Mouse (Mus musculus) lung, embryonic 14.5 days (tissue): Measurements from ENCODE around the gene Rbms1. TPM values are rescaled to one million over a fixed set of nuclear protein-coding genes. Genes with fewer than 3 reads are reported as not detected.
"Not testable (repeated sequence)": the region's sequence is repeated elsewhere in the genome, so short reads cannot be mapped to it uniquely, and the experiment has no call there.

Source experiments
- ATAC-seq: fragments of 200-750 bp; cut with Nextera tagmentation; 2 replicates; pipeline ENCODE4 v1.8.0; 2017; ENCODE audit warnings: mild to moderate bottlenecking, moderate TSS enrichment, moderate library complexity; ENCODE audit not compliant: insufficient read depth
- DNase-seq: peaks from one replicate; pipeline ENCODE4 v3.0.0-alpha.2; 2015
- H3K27ac ChIP-seq: fragments of 300-500 bp; sonication (generic); 2 replicates; pipeline ENCODE4 v1.5.1; 2014; ENCODE audit warnings: low read depth, mild to moderate bottlenecking, moderate library complexity
- H3K27me3 ChIP-seq: fragments of 300-500 bp; sonication (generic); 2 replicates; pipeline ENCODE4 v1.6.1; 2014; ENCODE audit warnings: low read length, control low read depth; ENCODE audit not compliant: insufficient read depth
- H3K36me3 ChIP-seq: fragments of 300-500 bp; sonication (generic); 2 replicates; pipeline ENCODE4 v1.6.1; 2014; ENCODE audit warnings: control low read depth; ENCODE audit not compliant: insufficient read depth
- H3K4me1 ChIP-seq: fragments of 300-500 bp; sonication (generic); 2 replicates; pipeline ENCODE4 v1.6.1; 2014; ENCODE audit warnings: antibody characterized with exemption, control low read depth; ENCODE audit not compliant: insufficient read depth
- H3K4me2 ChIP-seq: fragments of 300-500 bp; sonication (generic); 2 replicates; pipeline ENCODE4 v1.6.1; 2014; ENCODE audit warnings: mild to moderate bottlenecking
- H3K4me3 ChIP-seq: fragments of 300-500 bp; sonication (generic); 2 replicates; pipeline ENCODE4 v1.5.1; 2014; ENCODE audit warnings: low read depth, low read length
- H3K9ac ChIP-seq: fragments of 300-500 bp; sonication (generic); 2 replicates; pipeline ENCODE4 v1.6.1; 2014
- H3K9me3 ChIP-seq: fragments of 300-500 bp; sonication (generic); 2 replicates; pipeline ENCODE4 v1.6.1; 2016; ENCODE audit warnings: low read depth, low read length, control low read depth
- CTCF ChIP-seq: IDR thresholded peaks from 2 replicates; pipeline ENCODE4 v1.5.1; 2016; ENCODE audit warnings: antibody characterized with exemption, low read depth
- WGBS: fragments of 180-500 bp; shearing (Covaris S2); extraction: QIAGEN DNeasy Blood & Tissue Kit; methylation state at CpG from one replicate; pipeline ENCODE4 v1.1.7; 2014; 5-methylcytosine and 5-hydroxymethylcytosine counted together
- polyA plus RNA-seq: library from polyadenylated mRNA; unstranded; fragments of >200 nt; fragmentation: Nextera tagmentation; extraction: Ambion mirVana; gene quantifications from 2 replicates; pipeline ENCODE4 v1.2.1, GENCODE M21; 2014

Gene Rbms1
- polyA plus RNA-seq, 1 experiment from 2014 or later, result 136 TPM

- ATAC-seq (peak; percentile 25; the same call in 1 of the 2 replicates), DNase-seq (peak; percentile 47)
- no peak overlapping the region for H3K9ac ChIP-seq
- no peak for TF ChIP-seq CTCF
- peak overlapping the region; percentile 46; the same call in 1 of the 2 replicates for H3K27ac ChIP-seq
- peaks cover 25% of the 10 kb centered on the region; the same call in 1 of the 2 replicates for H3K36me3 ChIP-seq
- no peak overlapping the region for H3K4me3 ChIP-seq
- no peaks in the 10 kb centered on the region for H3K27me3 ChIP-seq
- H3K4me2 ChIP-seq, result no peak overlapping the region
- no peaks in the 10 kb centered on the region for H3K9me3 ChIP-seq
- peaks cover 24% of the 10 kb centered on the region for H3K4me1 ChIP-seq
- WGBS, result 65% methylated on average over 5 of the region's 5 CpGs
These were observed 124.1 kb downstream of the Rbms1 start for GRCm38 (mm10) chr2:60838856-60839255.

GRCm38 (mm10) chr2:60837616-60838015 is 125.4 kb downstream of the Rbms1 start:
- no peak overlapping the region for H3K9ac ChIP-seq
- H3K27ac ChIP-seq, result peak overlapping the region; percentile 30; the same call in 1 of the 2 replicates

GRCm38 (mm10) chr2:60836237-60836636 is 126.8 kb downstream of the Rbms1 start:
- WGBS, result 92% methylated on average over 7 of the region's 7 CpGs

More at GRCm38 (mm10) chr2:60837616-60838015, 125.4 kb downstream of the Rbms1 start:
- H3K9me3 ChIP-seq, result no peaks in the 10 kb centered on the region
- no peak overlapping the region for H3K4me3 ChIP-seq
- ATAC-seq, result 0 out of 2 replicates have a peak, but pooled peaks have one; percentile 41
- peak; percentile 76 for DNase-seq
- WGBS, result 50% methylated on average over 5 of the region's 5 CpGs
- H3K4me1 ChIP-seq, result peaks cover 19% of the 10 kb centered on the region
- no peaks in the 10 kb centered on the region for H3K27me3 ChIP-seq
- peaks cover 28% of the 10 kb centered on the region; the same call in 1 of the 2 replicates for H3K36me3 ChIP-seq
- TF ChIP-seq CTCF, result no peak
- H3K4me2 ChIP-seq, result no peak overlapping the region

GRCm38 (mm10) chr2:60834293-60834692 is 128.7 kb downstream of the Rbms1 start:
- DNase-seq (no peak), ATAC-seq (no peak)
- H3K9me3 ChIP-seq, result no peaks in the 10 kb centered on the region
- H3K4me1 ChIP-seq, result peaks cover 19% of the 10 kb centered on the region
- H3K27me3 ChIP-seq, result no peaks in the 10 kb centered on the region
- WGBS, result 70% methylated on average over 7 of the region's 7 CpGs
- H3K4me3 ChIP-seq, result no peak overlapping the region
- H3K9ac ChIP-seq, result no peak overlapping the region
- no peak overlapping the region for H3K27ac ChIP-seq
- H3K4me2 ChIP-seq, result no peak overlapping the region
- 0 out of 2 replicates have a peak, but pooled peaks cover 12% of the 10 kb centered on the region for H3K36me3 ChIP-seq
- TF ChIP-seq CTCF, result no peak

More at GRCm38 (mm10) chr2:60836237-60836636, 126.8 kb downstream of the Rbms1 start:
- Histone ChIP-seq H3K27ac (0 out of 2 replicates have a peak overlapping the region, but pooled peaks have one; percentile 12), H3K4me1 (peaks cover 19% of the 10 kb centered on the region), H3K27me3 (no peaks in the 10 kb centered on the region), H3K36me3 (peaks cover 17% of the 10 kb centered on the region; the same call in 1 of the 2 replicates), H3K4me3 (no peak overlapping the region), H3K4me2 (no peak overlapping the region), H3K9me3 (no peaks in the 10 kb centered on the region), H3K9ac (no peak overlapping the region)
- DNase-seq (no peak), ATAC-seq (no peak)
- TF ChIP-seq CTCF, result no peak

- Histone ChIP-seq H3K27me3 (no peaks in the 10 kb centered on the region), H3K27ac (no peak overlapping the region), H3K4me1 (peaks cover 7% of the 10 kb centered on the region), H3K4me2 (no peak overlapping the region), H3K4me3 (no peak overlapping the region), H3K36me3 (0 out of 2 replicates have a peak, but pooled peaks cover 12% of the 10 kb centered on the region), H3K9ac (no peak overlapping the region), H3K9me3 (no peaks in the 10 kb centered on the region)
- 83% methylated on average over 8 of the region's 8 CpGs for WGBS
- DNase-seq, result no peak
- no peak for ATAC-seq
- TF ChIP-seq CTCF, result no peak
These were observed 130.7 kb downstream of the Rbms1 start for GRCm38 (mm10) chr2:60832254-60832653.

GRCm38 (mm10) chr2:60830464-60830863 is 132.5 kb downstream of the Rbms1 start:
- not testable (repeated sequence) for H3K27me3 ChIP-seq, H3K9me3 ChIP-seq, H3K4me2 ChIP-seq, H3K36me3 ChIP-seq, H3K4me3 ChIP-seq, ATAC-seq, DNase-seq, H3K27ac ChIP-seq, H3K4me1 ChIP-seq, H3K9ac ChIP-seq
- WGBS, result 45% methylated on average over 1 of the region's 1 CpGs

- Histone ChIP-seq H3K9ac (no peak overlapping the region), H3K9me3 (no peaks in the 10 kb centered on the region), H3K4me1 (no peaks in the 10 kb centered on the region), H3K4me3 (no peak overlapping the region), H3K27ac (no peak overlapping the region), H3K4me2 (no peak overlapping the region), H3K27me3 (no peaks in the 10 kb centered on the region), H3K36me3 (0 out of 2 replicates have a peak, but pooled peaks cover 6% of the 10 kb centered on the region)
- ATAC-seq, result no peak
- WGBS, result 85% methylated on average over 10 of the region's 10 CpGs
- TF ChIP-seq CTCF, result no peak
- no peak for DNase-seq
These were observed 134.0 kb downstream of the Rbms1 start for GRCm38 (mm10) chr2:60828908-60829462.
